Mouse (Mus musculus): ENCODE results near the gene Sos1. TPM values are rescaled to one million over a fixed set of nuclear protein-coding genes. Genes with fewer than 3 reads are reported as not detected.
"Not testable (repeated sequence)": the region's sequence is repeated elsewhere in the genome, so short reads cannot be mapped to it uniquely, and the experiment has no call there.

Gene Sos1
- total RNA-seq, 2 experiments from 2014 or later: 36.5 to 36.6 TPM

DNA sequence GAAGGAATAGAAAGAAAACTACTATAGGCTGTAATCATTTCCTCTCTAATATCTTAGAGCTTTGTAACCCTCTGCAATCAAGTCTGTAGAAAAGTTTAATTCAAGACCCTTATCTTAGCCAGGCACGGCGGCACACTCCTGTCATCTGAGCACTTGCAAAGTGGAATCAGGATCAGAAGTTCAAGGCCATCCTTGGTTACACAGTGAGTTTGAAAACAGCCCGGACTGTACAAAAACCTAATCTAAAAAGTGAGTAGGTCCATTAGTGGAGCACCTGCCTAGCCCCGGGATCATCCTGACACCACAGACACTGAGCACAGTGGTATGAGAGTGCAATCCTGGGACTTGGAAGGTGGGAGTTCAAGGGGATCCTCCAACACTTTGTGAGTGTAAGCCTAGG, 12.6 kb upstream of the Sos1 start:
- no peak for DNase-seq

DNA sequence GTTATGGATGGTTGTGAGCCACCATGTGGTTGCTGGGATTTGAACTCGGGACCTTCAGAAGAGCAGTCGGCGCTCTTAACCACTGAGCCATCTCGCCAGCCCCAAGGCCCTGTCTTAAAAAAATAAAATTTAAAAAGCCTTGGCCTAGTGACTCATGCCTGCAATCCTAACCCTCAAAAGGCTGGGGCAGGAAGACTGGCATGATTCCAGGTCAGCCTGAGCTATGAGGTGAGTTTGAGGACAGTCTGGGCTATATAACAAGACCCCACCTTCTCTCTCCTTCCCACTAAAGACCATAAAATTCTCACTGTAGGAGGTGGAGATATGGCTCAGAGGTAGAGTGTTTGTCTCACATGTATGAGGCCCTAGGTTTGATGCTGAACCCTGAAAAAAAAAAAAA, 12.0 kb upstream of the Sos1 start:
- DNase-seq: no peak

DNA sequence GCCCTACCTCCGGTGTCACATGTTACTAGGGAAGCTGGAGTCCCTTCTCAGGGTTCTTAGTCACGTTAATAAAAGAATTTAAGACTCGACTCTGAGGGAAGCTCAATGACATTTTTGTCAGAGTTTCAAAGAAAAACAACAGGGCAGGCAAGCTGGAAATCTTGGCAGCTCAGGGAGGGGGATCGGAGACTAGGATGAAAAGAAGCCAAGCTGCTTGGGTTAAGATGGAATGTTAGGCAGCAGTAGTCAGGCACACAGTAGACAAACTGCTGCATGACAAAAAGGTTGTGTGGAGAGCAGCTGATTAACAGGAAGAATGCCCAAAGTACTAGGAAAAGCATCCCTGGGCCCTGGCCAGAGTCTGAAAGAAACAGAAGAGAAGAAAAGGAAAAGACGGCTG, 9.9 kb upstream of the Sos1 start:
- no peak for DNase-seq

DNA sequence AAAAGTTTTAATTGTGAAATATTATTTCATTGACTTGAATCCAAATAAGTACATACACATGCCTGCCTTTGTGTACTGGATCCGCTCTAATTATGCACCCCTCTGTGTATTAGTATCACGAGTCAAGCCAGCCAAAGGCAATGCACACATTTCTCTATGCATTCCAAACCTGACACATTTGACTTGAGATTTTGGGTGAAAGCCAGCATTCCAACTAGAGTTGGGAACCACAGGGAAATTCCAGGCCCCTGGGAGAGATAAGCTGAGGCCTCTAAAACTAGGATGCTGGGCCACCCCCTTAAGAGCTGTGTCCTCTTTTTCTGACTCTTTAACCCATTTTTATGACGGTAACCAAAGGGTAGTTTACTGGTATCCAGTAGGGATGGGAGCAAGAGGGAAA, 8.7 kb upstream of the Sos1 start:
- no peak for DNase-seq

DNA sequence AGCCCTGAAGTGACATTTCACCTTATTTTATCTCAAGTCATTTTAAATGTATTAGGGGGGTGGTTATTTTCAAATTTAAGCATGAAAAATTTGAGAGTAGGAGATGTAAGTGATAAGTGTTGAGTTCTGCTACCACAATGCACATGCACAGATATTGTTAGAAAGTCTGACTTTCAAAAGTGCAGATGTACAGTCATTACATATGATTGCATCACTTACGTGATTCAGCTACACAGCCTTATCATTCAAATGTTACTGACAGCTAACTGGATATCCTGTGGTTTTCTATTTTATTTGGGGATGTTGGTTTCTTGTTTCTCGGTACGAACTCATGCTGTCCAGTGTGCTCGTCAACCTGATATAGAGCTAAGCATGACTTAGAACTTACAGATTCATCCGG, 4.9 kb upstream of the Sos1 start:
- no peak for DNase-seq

DNA sequence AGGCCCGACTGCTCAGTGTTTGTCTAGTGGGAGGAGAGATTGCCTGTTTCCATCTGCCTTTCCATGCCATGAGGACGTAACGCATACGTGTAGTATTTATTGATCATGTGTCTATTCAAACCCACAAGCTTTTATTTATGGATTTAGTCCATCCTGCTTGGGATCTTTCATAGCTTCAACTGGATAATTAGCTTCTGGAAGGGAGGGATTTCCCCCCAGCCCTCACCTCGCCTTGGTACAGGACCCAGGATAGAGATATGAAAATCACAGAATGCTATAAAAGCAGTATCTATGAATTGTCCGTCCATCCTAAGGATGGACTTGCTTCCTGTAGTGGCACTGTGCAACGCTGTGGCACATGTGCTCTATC, 587 bp upstream of the Sos1 start:
- no peak for DNase-seq

DNA sequence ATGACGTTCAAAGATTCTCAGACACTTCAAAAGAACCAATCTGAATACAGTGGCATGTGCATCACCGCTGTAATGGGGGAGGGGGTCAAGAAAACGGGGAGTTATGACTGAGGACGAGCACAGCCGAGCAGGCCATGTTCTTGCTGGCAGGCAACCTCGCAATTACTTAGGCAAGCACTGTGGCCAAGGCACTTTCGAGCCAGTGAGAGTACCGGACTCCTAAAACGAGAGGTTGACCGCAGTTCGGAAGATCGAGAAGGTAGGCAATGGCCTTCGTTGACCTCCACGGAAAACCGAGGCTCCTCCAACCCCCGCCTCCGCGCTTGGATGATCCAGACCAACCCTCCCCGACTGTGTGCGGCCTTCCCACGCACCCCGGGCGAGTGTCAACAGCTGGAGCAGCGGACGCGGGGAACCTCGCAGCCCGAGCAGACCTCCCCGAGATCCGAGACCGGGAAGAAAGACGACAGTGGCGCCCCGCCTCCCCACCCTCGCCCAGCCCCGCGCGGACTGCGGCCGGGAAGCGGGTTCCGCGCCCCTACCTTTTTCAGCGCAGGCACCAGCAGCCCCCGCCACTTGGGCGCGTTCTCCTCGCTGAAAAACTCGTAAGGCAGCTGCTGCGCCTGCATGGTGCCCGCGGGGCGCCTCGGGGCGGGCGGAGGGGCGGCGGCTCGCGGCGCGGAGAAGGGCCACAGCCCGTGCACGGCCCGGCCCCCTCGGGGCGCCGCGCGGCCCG, 790 bp downstream of the Sos1 start:
- DNase-seq: peak; percentile 55 to 56

DNA sequence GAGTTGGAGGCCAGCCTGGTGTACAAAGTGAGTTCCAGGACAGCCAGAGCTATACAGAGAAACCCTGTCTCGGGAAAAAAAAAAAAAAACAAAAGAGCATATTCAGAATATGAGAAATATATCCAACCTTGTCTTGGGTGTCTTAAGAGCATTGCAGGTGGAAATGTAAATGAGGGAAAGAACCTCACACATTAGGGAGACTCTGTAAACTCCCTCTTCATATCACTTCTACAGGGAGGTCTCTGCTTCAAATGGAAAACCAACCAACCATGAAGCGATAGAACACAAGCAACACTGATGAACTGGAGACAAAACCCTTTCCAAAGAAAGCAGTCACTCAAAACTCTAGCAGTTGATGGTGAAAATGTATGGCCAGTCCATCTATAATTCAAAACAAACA, 2.6 kb downstream of the Sos1 start:
- DNase-seq: no peak

DNA sequence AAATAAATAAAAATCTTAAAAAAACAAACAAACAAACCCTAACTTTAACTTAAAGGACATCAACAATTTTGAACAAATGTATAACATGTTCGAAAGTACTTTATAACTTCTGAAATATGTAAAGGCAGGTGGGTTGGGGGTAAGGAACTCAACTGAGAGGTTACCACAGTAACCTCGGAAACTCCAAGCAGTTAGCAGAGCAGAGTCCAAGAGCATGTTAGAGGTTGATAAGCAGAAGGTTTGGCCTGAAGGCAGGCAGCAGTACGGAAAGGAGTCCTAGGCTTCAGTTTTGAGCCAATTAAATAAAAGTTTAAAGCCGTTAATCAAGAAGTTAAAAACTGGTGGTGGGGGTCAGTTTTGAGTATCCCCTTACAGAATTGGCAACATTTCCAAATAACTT, 3.8 kb downstream of the Sos1 start:
- DNase-seq: no peak

DNA sequence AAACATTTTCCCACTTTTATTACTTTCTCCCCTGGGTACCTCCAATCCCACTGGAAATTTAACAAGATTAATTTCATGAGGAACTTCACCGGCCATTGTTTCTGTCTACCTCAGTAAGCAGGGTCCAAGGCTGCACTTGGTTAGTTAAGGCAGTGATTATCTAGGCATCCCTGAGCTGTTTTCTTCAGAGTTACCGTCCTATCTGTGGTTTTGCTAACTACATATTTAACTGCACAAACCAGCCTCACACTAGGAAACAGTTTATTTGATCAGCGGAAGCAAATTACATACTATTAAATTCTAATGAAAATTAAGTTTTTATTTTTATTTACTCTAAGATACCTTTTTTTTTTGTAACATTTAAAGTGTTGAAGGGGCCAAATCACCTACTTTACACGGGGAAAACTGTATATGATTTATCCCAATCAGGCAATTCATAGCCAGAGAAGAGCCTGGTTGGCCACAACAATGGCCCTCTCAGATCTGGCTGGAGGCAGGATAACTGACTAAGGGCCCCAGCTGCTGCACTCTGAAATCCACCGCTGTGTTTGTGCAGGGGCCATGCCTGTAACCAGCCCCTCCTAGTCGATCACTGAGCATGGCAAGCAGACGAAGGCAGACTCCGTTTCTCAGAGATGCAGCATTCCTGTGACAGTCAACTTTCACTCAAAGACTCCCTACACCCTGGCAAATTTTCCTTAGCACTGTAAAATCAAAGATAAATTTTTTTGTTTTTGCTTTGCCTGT, 9.0 kb downstream of the Sos1 start:
- no peak for DNase-seq

DNA sequence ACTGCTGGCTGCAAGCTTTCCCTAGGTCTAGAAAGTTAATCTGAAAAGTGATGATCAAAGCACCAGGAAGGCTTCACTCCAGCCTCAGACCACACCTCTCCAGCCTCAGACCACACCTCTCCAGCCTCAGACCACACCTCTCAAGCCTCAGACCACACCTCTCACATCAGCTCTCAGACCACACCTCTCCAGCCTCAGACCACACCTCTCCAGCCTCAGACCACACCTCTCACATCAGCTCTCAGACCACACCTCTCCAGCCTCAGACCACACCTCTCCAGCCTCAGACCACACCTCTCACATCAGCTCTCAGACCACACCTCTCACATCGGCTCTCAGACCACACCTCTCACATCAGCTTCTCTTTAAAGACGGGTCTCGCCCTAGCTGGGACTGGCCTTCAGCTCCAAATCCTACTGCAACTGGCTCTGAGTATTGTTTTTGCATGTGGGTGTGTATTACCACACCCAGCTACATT, 11.8 kb downstream of the Sos1 start:
- DNase-seq: not testable (repeated sequence)

DNA sequence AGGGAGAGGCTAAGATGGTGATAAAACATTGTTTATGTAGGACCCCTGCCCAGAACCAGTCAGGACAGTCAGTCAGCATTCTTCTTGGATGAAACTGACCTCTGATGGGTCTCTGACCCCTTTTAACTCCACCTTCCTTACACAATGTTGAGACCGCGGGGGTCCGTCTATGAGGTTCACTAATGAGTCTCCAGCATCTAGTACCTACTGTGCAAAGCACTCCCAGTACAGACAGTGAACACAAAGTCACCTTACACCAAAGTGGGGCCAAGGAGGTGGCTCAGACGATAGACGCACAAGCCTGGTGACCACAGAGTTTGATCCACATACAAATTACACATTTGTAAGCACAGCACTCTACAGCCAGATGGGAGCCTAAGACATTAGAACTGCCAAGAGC, 20.0 kb downstream of the Sos1 start:
- DNase-seq: no peak

DNA sequence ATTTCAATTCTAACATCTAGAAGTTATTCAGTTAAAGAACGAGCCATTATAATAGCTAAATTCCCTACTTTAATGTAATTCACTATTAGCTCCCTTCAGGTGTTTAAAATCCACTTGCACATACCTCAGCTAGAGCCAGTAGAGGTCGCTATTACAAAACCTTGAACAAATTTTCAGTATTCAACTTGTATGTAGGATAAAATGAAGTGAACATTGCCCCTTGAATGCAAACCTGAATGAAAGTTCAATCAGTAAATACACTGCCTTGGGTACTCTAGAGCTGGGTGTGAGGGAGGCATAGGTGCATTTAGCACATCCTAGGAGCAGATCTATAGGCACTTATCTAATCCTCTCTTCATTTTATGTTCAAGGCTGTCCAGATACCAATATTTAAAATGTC, 24.6 kb downstream of the Sos1 start:
- no peak for DNase-seq

DNA sequence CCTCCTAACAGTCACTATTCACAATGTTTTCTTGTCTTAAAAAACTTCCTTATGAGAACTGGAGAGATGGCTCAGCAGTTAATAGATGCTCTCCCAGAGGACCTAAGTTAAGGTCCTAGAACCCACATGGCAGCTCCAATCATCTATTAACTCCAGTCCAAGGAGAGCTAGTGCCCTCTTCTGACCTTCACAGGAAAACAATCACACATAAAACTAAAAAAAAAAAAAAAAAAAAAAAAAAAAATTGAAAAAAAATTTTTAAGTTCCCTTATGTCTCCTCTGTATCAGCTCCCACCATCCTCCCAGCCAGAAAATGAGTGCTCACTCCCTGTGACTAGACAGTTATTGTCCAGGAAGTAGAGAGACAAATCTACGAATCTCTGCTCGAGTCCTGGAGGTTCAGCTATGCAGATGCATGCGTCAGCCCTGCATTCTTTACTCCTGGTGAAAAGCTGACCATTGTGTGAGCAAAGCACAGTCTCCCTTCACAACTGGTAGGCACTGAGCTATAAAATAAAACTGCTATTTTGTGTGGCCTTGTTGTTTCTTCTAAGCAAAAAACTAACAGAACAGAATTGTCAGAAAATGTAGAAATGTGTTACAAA, 29.7 kb downstream of the Sos1 start:
- no peak for DNase-seq

DNA sequence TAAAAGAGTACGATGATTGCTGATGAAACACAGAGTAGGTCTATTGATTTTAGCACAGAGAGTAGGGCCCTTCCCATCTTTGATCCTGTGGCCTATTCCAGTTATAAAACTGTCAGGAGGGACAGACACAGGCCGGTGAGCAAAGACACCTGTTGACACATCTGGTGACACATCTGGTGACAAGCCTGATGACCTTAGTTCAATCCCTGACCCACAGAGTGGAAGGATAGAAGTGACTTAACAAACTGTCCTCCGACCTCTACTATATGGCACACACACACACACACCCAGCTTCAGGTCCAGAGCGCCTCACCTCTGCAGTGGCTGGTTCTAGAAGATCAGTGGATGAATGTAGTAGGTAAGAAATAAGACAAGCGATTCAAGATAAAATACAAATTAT, 33.8 kb downstream of the Sos1 start:
- DNase-seq: no peak

DNA sequence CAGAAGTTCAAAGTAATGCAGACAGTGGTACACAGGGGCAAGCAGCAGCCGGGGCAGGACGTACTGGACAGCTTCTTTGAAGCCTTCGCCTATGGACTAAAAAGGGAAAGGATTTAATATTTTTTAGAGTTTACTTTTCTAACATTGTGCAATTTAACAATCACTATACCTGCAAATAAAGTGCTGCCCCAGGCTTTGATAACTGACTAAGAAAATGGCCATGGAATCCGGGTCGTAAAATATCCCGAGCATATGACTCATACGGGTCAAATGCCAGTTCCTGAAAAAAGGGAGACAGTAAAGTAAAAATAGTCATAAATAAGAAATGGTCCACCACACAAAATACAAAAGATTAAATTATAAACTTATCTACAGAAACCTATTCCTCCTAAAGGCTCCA, 34.8 kb downstream of the Sos1 start:
- DNase-seq: no peak

DNA sequence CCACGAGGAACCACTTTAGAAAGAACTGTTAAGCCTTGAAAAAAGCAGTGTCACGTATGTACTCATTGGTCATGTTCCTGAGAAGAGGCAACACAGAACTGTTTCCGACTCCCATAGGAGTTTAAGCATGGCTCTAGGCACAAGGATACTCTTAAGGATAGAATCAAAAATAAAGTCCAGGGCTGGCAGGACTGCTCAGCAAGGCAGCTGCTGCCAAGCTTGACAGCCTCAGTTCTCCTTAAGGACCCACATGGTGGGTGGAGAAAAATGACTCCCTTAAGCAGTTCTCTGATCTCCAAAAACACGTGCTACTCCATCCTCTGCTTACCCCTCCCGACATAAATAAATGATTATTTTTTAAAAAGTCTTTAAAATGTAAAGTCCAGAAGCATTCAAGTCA, 44.6 kb downstream of the Sos1 start:
- no peak for DNase-seq

DNA sequence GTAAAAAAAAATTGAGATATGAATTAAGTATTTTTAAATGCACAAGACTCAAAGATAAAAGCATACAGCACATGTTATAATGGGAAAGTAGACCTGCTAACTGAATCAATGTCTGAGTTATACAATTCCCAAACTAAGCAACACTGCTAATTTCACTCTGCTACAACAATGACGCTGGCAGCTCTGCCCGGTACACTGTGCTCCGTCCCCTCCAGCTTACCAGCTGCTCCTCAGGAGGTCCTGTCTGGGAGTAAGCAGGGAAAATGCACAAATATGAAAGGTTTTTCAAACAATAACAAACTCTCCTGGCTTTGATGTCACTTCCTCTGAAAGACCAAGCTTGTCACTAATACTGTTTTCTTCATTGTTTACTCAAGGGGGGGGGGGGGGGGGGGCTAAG, 45.8 kb downstream of the Sos1 start:
- DNase-seq: peak in 1 of 2 experiments; percentile 31

DNA sequence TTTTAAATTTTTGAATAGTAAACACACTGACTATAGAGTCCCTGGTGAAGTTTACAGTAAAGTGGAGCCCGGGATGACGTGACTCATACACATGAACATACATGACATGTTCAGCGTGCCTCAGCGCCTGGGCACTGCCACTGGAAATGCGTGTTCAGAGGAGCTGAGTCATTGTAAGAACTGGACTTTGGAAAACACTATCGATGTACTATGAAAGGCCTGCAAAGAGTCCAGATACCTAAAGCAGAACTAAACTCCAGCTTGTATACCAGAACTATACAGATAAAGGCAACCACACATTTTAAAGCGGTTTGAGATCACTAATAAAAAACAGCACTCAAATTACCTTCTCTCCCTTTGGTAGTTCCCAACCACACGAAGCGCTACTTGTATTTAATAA, 48.3 kb downstream of the Sos1 start:
- DNase-seq: no peak

DNA sequence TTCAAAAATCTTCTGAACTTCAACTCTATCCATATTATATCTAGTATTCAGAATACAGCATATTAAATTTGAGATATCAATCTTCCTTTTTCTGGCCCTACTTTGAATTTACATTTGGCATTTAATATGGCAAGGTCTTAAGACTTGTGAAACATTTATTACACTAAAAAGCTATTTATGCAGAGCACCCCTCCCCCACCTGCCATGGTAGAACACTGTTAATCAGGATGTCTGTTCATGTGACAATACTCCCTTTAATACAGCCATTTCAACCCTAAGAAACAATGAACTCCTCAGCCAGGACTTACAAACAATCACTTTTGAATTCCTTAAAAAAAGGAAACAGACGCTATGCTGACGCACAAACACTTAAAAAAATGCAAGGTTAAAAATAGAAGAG, 52.3 kb downstream of the Sos1 start:
- DNase-seq: no peak

DNA sequence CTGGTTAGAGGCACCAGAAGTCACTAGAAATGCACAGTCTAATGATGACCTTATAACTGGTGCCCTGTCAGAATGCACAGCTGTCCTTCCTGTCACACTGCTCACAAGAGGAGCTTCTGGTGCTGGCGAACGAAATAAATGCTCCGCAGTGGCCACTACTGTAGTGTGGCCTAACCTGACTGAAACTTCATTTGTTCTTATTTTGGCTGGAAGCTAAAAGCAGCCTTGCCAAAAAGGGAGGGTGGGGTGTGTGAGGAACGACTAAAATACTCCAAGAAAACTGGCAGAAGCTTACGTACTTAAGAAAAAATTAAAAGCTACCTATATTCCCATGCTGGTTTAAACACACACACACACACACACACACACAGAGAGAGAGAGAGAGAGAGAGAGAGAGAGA, 53.4 kb downstream of the Sos1 start:
- no peak for DNase-seq

DNA sequence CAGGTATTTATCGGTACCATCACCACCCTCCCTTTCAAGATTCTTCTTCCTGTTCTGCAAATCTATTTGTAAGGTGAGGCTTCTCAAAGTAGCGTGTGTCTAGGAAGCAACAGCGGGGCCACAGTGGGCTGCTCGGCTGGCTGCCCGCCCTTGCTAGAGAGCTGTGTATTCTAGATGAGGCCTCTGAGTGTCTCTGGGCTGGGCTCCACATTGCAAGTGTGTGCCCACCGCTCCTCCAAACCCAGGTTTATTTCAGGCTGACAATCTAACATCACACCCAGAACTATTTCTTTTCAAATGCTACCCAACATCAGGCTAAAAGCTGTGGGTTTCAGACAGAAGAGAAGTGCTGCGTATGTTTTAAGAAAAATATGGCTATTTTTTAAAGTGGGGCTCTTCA, 54.1 kb downstream of the Sos1 start:
- no peak for DNase-seq

DNA sequence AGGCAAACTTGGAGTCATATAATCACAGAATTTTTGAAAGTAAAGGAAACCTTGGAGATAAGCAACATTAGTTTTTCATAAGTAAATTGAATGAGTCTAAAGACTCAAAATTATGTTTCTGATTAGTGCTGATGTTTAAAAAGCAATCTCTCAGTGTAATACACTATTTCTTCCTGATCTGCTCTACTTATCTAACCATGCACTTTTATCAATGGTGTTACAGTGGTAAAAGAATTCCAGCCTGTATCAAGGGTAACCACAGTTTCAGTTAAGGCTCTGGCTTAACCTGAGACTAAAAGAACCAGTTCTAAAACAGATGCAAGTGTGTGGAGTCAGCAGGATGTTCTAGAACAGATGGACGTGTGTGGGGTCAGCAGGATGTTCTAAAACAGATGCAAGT, 59.3 kb downstream of the Sos1 start:
- no peak for DNase-seq
